Mouse (Mus musculus) liver, embryonic 13.5 days (tissue): Measurements from ENCODE around the gene Aqp2. TPM values are rescaled to one million over a fixed set of nuclear protein-coding genes. Genes with fewer than 3 reads are reported as not detected.
A peak's percentile ranks its signal among the peaks of the same experiment; 100 is the strongest.

Experiments used
- ATAC-seq: fragments of 200-750 bp; cut with Nextera tagmentation; 2 replicates; pipeline ENCODE4 v1.8.0; 2017; ENCODE audit warnings: low read depth, mild to moderate bottlenecking, moderate number of reproducible peaks, moderate library complexity
- DNase-seq: peaks from one replicate; pipeline ENCODE4 v3.0.0; 2022
- H3K27ac ChIP-seq: fragments of 300-500 bp; sonication (generic); 2 replicates; pipeline ENCODE4 v1.5.1; 2015; ENCODE audit warnings: moderate library complexity, mild to moderate bottlenecking, inconsistent platforms
- H3K27me3 ChIP-seq: fragments of 300-500 bp; sonication (generic); 2 replicates; pipeline ENCODE4 v1.6.1; 2015; ENCODE audit warnings: mild to moderate bottlenecking, inconsistent platforms
- H3K36me3 ChIP-seq: fragments of 300-500 bp; sonication (generic); 2 replicates; pipeline ENCODE4 v1.6.1; 2015; ENCODE audit warnings: mild to moderate bottlenecking, inconsistent platforms
- H3K4me1 ChIP-seq: fragments of 300-500 bp; sonication (generic); replicated peaks from 2 replicates; pipeline ENCODE4 v1.6.1; 2015; ENCODE audit warnings: inconsistent platforms
- H3K4me2 ChIP-seq: fragments of 300-500 bp; sonication (generic); 2 replicates; pipeline ENCODE4 v1.6.1; 2015; ENCODE audit warnings: inconsistent platforms, mild to moderate bottlenecking, moderate library complexity
- H3K4me3 ChIP-seq: fragments of 300-500 bp; sonication (generic); replicated peaks from 2 replicates; pipeline ENCODE4 v1.5.1; 2015; ENCODE audit warnings: mild to moderate bottlenecking, inconsistent platforms
- H3K9ac ChIP-seq: fragments of 300-500 bp; sonication (generic); 2 replicates; pipeline ENCODE4 v1.6.1; 2015; ENCODE audit warnings: mild to moderate bottlenecking, inconsistent platforms
- H3K9me3 ChIP-seq: fragments of 300-500 bp; sonication (generic); replicated peaks from 2 replicates; pipeline ENCODE4 v1.6.1; 2016; ENCODE audit warnings: inconsistent platforms
- WGBS: fragments of 180-500 bp; shearing (Covaris S2); methylation state at CpG from one replicate; pipeline ENCODE4 v1.1.7; 2015; ENCODE audit not compliant: insufficient replicate concordance; 5-methylcytosine and 5-hydroxymethylcytosine counted together
- polyA plus RNA-seq: library from polyadenylated mRNA; unstranded; fragments of >200 nt; fragmentation: Nextera tagmentation; extraction: Ambion mirVana; gene quantifications from 2 replicates; pipeline ENCODE4 v1.2.1, GENCODE M21; 2015

The Aqp2 gene
- polyA plus RNA-seq, 1 experiment from 2014 or later = not detected

GRCm38 (mm10) chr15:99605595-99605994, 26.7 kb downstream of the Aqp2 start:
- no peak overlapping the region for H3K4me3 ChIP-seq
- H3K9ac ChIP-seq = no peak overlapping the region
- WGBS = 72% methylated on average over 3 of the region's 3 CpGs
- no peak overlapping the region for H3K27ac ChIP-seq
- ATAC-seq (no peak), DNase-seq (no peak)
- no peak overlapping the region for H3K4me2 ChIP-seq
- H3K27me3 ChIP-seq = peaks cover 85% of the 10 kb centered on the region
- H3K9me3 ChIP-seq = no peaks in the 10 kb centered on the region
- H3K4me1 ChIP-seq = peaks cover 21% of the 10 kb centered on the region
- H3K36me3 ChIP-seq = no peaks in the 10 kb centered on the region

DNA sequence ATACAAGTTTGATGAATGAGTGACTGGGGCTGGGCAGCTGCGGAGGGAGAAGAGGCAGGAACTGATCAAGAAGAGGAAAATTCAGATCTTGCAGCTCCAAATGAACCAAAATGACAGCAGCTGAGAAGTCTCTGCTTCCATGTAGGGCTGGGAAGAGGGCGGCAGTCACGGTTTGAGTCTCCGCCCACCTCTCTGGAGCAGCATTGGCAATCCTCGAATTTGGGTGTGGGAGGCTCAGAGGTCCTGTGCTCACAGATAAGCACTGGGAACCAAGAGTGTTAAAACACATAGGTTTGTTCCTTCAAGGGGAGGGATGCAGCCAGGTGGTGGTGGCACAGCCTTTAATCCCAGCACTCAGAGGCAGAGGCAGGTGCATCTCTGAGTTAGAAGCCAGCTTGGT, 27.7 kb downstream of the Aqp2 start:
- no peaks in the 10 kb centered on the region for H3K9me3 ChIP-seq
- H3K4me3 ChIP-seq = no peak overlapping the region
- H3K4me1 ChIP-seq = peaks cover 21% of the 10 kb centered on the region
- H3K9ac ChIP-seq = no peak overlapping the region
- DNase-seq (peak; percentile 56), ATAC-seq (peak; percentile 79)
- H3K27ac ChIP-seq = no peak overlapping the region
- H3K4me2 ChIP-seq = no peak overlapping the region
- H3K36me3 ChIP-seq = no peaks in the 10 kb centered on the region
- peaks cover 85% of the 10 kb centered on the region for H3K27me3 ChIP-seq
- WGBS = 15% methylated on average over 5 of the region's 5 CpGs

DNA sequence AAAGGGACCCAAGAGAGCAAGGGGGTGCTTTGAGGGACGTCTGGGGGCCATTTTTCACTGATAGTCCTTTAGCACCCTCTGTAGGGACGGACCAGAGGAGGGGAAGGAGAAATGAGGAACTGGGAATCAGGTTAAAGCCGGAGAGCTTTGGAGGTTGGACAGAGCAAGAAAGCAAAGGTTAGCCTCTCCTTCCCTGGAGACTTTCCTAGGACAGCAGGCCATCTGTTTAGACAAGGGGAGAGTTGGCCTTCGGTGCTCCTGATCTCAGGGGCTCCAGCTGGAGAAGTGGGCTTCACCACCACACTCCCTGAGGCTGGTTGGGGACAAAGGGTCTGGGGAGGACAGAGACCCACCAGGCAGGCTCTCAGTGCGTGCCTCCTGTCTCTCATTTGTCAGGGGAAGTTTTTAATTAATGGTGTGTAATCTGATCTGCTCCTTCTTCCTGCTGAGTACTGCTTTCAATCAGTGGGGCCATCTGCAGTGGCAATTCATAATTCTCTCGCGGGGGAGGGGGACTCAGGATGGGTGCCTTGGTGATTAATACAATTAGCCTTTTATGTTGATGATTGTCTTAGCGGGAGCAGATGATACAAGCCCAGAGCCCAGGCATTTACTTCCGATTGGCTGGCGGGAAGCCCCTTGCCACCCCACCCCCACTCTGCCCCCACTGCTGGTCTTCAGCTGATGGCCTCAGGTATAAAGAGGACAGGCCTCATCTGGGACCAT, 28.7 kb downstream of the Aqp2 start:
- H3K4me1 ChIP-seq = peaks cover 21% of the 10 kb centered on the region
- H3K4me3 ChIP-seq = no peak overlapping the region
- 29% methylated on average over 10 of the region's 10 CpGs for WGBS
- H3K27ac ChIP-seq = no peak overlapping the region
- DNase-seq (no peak), ATAC-seq (no peak)
- H3K27me3 ChIP-seq = peaks cover 87% of the 10 kb centered on the region
- no peak overlapping the region for H3K4me2 ChIP-seq
- H3K36me3 ChIP-seq = no peaks in the 10 kb centered on the region
- H3K9ac ChIP-seq = no peak overlapping the region
- 0 out of 2 replicates have a peak, but pooled peaks cover 3% of the 10 kb centered on the region for H3K9me3 ChIP-seq

DNA sequence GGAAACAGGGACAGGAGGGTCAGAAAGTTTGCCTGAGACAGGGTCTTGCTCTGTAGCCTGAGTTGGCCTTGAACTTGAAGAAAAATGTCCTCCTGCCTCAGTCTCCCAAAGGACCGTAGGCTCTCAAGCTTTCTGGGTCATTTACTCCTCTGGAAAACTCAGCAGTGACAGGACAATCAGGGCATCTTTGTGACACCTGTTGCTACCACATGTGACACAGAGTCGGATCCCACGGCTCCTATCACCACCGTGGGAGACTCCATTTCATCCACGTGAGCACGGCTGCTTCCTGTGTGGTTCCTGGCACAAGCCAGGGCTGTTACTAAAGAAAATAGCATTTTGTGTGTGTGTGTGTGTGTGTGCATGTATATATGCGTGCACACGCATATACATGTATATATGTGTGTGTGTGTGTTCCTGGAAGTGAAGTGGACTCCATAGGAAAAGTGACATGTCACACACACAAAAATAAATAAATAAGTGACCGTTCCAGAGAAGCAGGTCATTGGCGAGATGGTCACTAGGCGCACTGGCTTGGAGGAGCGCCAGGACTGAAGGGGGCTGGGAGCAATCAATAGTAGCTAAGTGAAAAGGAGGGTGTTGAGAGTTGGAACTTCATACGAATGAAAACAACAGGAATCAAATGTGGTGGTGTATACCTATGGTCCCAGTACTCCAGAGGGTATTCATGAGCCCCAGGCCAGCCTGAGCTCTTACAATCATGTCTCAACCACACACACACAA, 29.7 kb downstream of the Aqp2 start:
- peaks cover 85% of the 10 kb centered on the region for H3K27me3 ChIP-seq
- no peak for ATAC-seq
- 0 out of 2 replicates have a peak, but pooled peaks cover 4% of the 10 kb centered on the region for H3K9me3 ChIP-seq
- DNase-seq = no peak
- WGBS = 67% methylated on average over 13 of the region's 13 CpGs
- H3K4me3 ChIP-seq = no peak overlapping the region
- no peak overlapping the region for H3K4me2 ChIP-seq
- H3K9ac ChIP-seq = no peak overlapping the region
- peaks cover 21% of the 10 kb centered on the region for H3K4me1 ChIP-seq
- H3K27ac ChIP-seq = no peak overlapping the region
- no peaks in the 10 kb centered on the region for H3K36me3 ChIP-seq

DNA sequence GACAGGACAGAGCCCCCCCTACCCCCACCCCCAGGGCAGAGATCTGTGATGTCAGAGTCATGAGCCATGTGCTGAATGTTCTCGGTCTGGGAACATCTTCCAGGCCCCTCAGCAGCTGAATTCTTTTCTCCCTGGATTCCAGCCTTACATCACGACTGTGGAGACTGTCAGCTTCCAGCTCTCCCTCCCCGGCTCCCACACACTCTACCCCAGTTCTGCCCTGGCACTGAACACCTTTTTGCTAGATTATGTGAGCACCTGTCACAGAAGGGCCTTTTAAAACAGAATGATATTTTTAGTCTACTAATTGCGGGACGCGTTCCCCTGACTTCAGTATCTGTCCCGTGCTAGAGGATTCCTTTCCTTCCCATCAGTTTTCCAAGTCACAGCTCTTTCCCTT, 32.7 kb downstream of the Aqp2 start:
- no peak for DNase-seq

GRCm38 (mm10) chr15:99614273-99614672, 35.4 kb downstream of the Aqp2 start:
- Histone ChIP-seq H3K27me3 (peaks cover 57% of the 10 kb centered on the region), H3K27ac (no peak overlapping the region)

More for the DNA sequence above, 32.7 kb downstream of the Aqp2 start:
- H3K9me3 ChIP-seq = 0 out of 2 replicates have a peak, but pooled peaks cover 4% of the 10 kb centered on the region
- H3K4me1 ChIP-seq = peaks cover 25% of the 10 kb centered on the region
- H3K27ac ChIP-seq = no peak overlapping the region
- WGBS = 65% methylated on average over 7 of the region's 7 CpGs
- no peaks in the 10 kb centered on the region for H3K36me3 ChIP-seq
- no peak for ATAC-seq
- no peak overlapping the region for H3K4me3 ChIP-seq
- peaks cover 80% of the 10 kb centered on the region for H3K27me3 ChIP-seq
- no peak overlapping the region for H3K4me2 ChIP-seq
- H3K9ac ChIP-seq = no peak overlapping the region

DNA sequence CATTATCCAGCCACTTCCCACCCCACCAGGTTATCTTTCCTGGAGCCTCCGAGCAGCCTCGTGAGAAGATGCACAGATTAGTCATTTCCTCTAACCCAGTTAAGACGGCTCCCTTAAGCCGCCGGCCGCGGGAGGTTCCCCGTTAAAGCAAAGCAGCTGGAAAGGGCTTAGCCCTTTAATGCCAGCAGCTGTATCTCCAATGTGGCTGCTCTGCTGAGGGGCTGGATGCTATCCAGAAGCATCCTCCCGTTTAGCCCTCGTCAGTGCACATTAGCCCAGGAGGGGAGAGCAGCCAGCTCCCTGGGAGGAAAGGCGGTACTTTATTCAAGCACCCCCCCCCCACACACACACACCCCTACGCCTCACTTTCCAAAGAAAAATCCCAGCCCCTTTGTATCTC, 35.9 kb downstream of the Aqp2 start:
- Histone ChIP-seq H3K4me1 (peaks cover 8% of the 10 kb centered on the region), H3K4me2 (no peak overlapping the region), H3K27me3 (peaks cover 55% of the 10 kb centered on the region), H3K36me3 (peaks cover 7% of the 10 kb centered on the region), H3K27ac (no peak overlapping the region), H3K4me3 (no peak overlapping the region), H3K9me3 (0 out of 2 replicates have a peak, but pooled peaks cover 4% of the 10 kb centered on the region), H3K9ac (no peak overlapping the region)
- 14% methylated on average over 12 of the region's 12 CpGs for WGBS
- ATAC-seq (no peak), DNase-seq (no peak)

More at GRCm38 (mm10) chr15:99614273-99614672, 35.4 kb downstream of the Aqp2 start:
- Histone ChIP-seq H3K4me2 (no peak overlapping the region), H3K9ac (no peak overlapping the region), H3K36me3 (0 out of 2 replicates have a peak, but pooled peaks cover 2% of the 10 kb centered on the region), H3K4me1 (peaks cover 8% of the 10 kb centered on the region), H3K4me3 (no peak overlapping the region), H3K9me3 (0 out of 2 replicates have a peak, but pooled peaks cover 4% of the 10 kb centered on the region)
- ATAC-seq (no peak), DNase-seq (no peak)
- WGBS = 65% methylated on average over 13 of the region's 13 CpGs

GRCm38 (mm10) chr15:99615246-99615645, 36.4 kb downstream of the Aqp2 start:
- DNase-seq (no peak), ATAC-seq (no peak)
- H3K9ac ChIP-seq = no peak overlapping the region
- WGBS = 54% methylated on average over 9 of the region's 9 CpGs
- no peak overlapping the region for H3K27ac ChIP-seq
- H3K9me3 ChIP-seq = 0 out of 2 replicates have a peak, but pooled peaks cover 4% of the 10 kb centered on the region
- H3K4me1 ChIP-seq = peaks cover 8% of the 10 kb centered on the region
- H3K36me3 ChIP-seq = peaks cover 11% of the 10 kb centered on the region
- H3K27me3 ChIP-seq = peaks cover 50% of the 10 kb centered on the region
- no peak overlapping the region for H3K4me2 ChIP-seq
- no peak overlapping the region for H3K4me3 ChIP-seq

GRCm38 (mm10) chr15:99618595-99618994, 39.7 kb downstream of the Aqp2 start:
- Histone ChIP-seq H3K27me3 (peaks cover 22% of the 10 kb centered on the region), H3K4me1 (peaks cover 8% of the 10 kb centered on the region), H3K9ac (no peak overlapping the region), H3K27ac (no peak overlapping the region), H3K4me2 (no peak overlapping the region), H3K9me3 (no peaks in the 10 kb centered on the region), H3K4me3 (no peak overlapping the region), H3K36me3 (peaks cover 44% of the 10 kb centered on the region)
- WGBS = 77% methylated on average over 3 of the region's 3 CpGs
- ATAC-seq (no peak), DNase-seq (no peak)

DNA sequence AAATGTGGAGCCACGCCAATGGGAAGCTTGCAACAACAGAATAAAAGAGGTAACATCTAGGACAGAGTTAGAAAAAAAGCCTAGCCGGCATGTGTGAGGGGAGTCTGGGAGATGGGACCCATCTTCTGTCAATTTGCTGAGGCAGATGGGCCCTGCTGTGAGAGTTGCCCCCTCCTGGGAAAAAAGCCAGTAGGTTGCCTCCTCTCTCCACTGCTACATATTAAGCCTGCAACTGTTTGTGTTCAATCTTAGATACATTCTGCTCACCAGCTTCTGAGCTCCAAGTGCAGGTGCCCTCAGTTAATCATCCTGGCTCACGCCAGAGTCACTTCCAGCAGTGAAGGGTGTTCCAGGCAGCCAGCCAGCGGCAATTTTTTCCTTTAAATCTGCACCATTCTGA, 41.0 kb downstream of the Aqp2 start:
- WGBS = 85% methylated on average over 4 of the region's 4 CpGs
- DNase-seq (no peak), ATAC-seq (no peak)
- peaks cover 56% of the 10 kb centered on the region for H3K36me3 ChIP-seq
- no peaks in the 10 kb centered on the region for H3K9me3 ChIP-seq
- H3K27me3 ChIP-seq = peaks cover 9% of the 10 kb centered on the region
- no peak overlapping the region for H3K27ac ChIP-seq
- H3K4me1 ChIP-seq = peaks cover 7% of the 10 kb centered on the region
- H3K9ac ChIP-seq = no peak overlapping the region
- H3K4me2 ChIP-seq = no peak overlapping the region
- no peak overlapping the region for H3K4me3 ChIP-seq

DNA sequence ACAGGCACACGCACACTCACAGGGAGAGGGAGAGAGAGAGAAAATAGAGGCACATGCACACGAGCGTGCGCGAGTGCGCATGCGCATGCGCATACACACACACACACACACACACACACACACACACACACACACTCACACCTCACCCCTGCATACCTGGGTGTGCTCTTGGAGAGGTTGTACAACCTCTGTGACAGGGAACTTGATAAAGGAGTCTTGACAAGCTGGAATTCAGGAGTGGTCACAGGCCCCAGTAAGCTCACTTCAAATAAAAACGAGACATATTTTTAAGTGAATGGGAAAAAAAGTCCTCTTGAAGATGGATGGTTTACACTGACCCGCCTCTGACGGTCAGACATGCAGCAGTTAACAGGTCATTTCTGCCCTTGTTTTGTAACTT, 43.2 kb downstream of the Aqp2 start:
- ATAC-seq (no peak), DNase-seq (no peak)
- no peaks in the 10 kb centered on the region for H3K4me1 ChIP-seq
- H3K9ac ChIP-seq = no peak overlapping the region
- H3K4me3 ChIP-seq = no peak overlapping the region
- H3K27ac ChIP-seq = no peak overlapping the region
- peaks cover 78% of the 10 kb centered on the region for H3K36me3 ChIP-seq
- 96% methylated on average over 11 of the region's 11 CpGs for WGBS
- H3K9me3 ChIP-seq = no peaks in the 10 kb centered on the region
- H3K4me2 ChIP-seq = no peak overlapping the region
- H3K27me3 ChIP-seq = no peaks in the 10 kb centered on the region
